29 mouse cellular contexts compared by ENCODE assay signal in the genomic region with DNA sequence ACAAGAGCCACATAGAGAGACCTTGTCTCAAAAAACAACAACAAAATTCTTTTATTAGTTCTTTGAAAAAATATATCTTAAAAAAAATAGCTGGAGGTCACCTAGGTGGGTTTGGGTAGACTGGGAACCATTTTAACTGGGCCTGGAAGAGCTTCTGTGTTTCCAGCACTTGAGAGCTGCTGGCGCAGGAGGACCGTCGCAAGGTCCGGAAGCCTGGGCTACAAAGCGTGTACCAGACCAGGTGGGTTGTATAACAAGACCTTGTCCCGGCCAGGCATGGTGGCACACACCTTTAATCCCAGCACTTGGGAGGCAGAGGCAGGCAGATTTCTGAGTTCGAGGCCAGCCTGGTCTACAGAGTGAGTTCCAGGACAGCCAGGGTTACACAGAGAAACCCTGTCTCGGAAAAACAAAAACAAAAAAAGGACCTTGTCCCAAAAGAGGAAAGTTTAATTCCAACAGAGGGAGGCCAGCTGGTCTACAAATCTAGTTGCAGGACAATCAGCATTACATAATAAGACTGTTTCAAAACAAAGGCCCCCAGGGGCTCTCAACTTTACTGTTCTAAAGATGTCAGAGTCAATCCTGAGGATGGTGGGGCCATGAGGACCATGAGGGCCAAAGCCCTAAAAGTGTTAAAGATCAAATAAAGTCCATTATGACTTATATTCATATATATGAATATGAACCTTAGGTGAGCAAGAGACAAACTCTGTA. TPM values are rescaled to one million over a fixed set of nuclear protein-coding genes. Genes with fewer than 3 reads are reported as not detected.
DNase-seq lines count a peak whose midpoint lies in the region; ATAC-seq and TF ChIP-seq lines count a peak whose summit lies in the region.
"Had no signal": no experiment of that assay in that cellular context is flagged by ENCODE, and none has a peak within 500 bp of the region (broad histone marks: within the 10 kb centered on the region; RNA-seq: fewer than 3 reads in every experiment).

No protein-coding gene starts in this region.

- intact Hi-C loops in gastrocnemius, adult 2 months (cut with DNase I): no loop called here
- intact Hi-C loops in heart, adult 2 months (cut with DNase I): no loop called here
- intact Hi-C loops in heart, postnatal 25 days (cut with DNase I): no loop called here

- H3K4me3 ChIP-seq in gastrocnemius, adult 2 months: peak overlapping the region; percentile 99; the same call in 1 of the 2 replicates
- no peak overlapping the region for H3K4me3 ChIP-seq in heart, adult 2 months
- no peak overlapping the region for H3K4me3 ChIP-seq in lung, postnatal 0 days (ENCODE audit: low read depth, low read length)
- H3K4me3 ChIP-seq: forebrain, embryonic 10.5 days; forebrain, embryonic 13.5 days; heart, embryonic 13.5 days had no signal

- peak overlapping the region; percentile 97 for H3K27ac ChIP-seq in gastrocnemius, adult 2 months
- peak overlapping the region; percentile 27 for H3K27ac ChIP-seq in heart, adult 2 months
- no peak overlapping the region for H3K27ac ChIP-seq in lung, postnatal 0 days (ENCODE audit: low read length)
- H3K27ac ChIP-seq: forebrain, embryonic 10.5 days; forebrain, embryonic 13.5 days; heart, embryonic 13.5 days; hindbrain, embryonic 14.5 days; hindbrain, postnatal 0 days had no signal

- peaks cover 18% of the 10 kb centered on the region for H3K4me1 ChIP-seq in heart, adult 2 months (ENCODE audit: control insufficient read depth, insufficient read depth, low read length)
- H3K4me1 ChIP-seq in lung, postnatal 0 days (ENCODE audit: insufficient read depth, low read depth, low read length): peaks cover 20% of the 10 kb centered on the region

- TF ChIP-seq POLR2A in heart, adult 2 months (IDR thresholded peaks at IDR 0.05; ENCODE audit: insufficient read depth, low read depth, low read length): no peak

- no peaks in the 10 kb centered on the region for H3K27me3 ChIP-seq in heart, adult 2 months (ENCODE audit: control insufficient read depth, insufficient read depth, low read length)
- no peaks in the 10 kb centered on the region for H3K27me3 ChIP-seq in lung, postnatal 0 days (replicated peaks; ENCODE audit: insufficient read depth, low read length)
- H3K27me3 ChIP-seq: CH12.LX; forebrain, embryonic 13.5 days; heart, embryonic 13.5 days; Patski had no signal

- H3K9me3 ChIP-seq in lung, postnatal 0 days (ENCODE audit: low read length): no peaks in the 10 kb centered on the region
- H3K9me3 ChIP-seq: forebrain, embryonic 10.5 days; forebrain, embryonic 13.5 days; G1E; heart, embryonic 13.5 days had no signal

- ATAC-seq in lung, postnatal 0 days: no peak
- ATAC-seq: forebrain, embryonic 13.5 days; forebrain, embryonic 16.5 days; hindbrain, postnatal 0 days; inflammation-experienced regulatory T-cells, adult 6 months; intestine, embryonic 16.5 days; Patski had no signal

- no peaks in the 10 kb centered on the region for H3K79me2 ChIP-seq in heart, adult 2 months (replicated peaks; ENCODE audit: control insufficient read depth, insufficient read depth, low read length)

- WGBS in heart, adult 2 months: 91% methylated on average over 8 of the region's 8 CpGs
- WGBS in lung, postnatal 0 days: 93% methylated on average over 7 of the region's 8 CpGs

- no peak for DNase-seq in gastrocnemius, adult 2 months
- DNase-seq in gastrocnemius, adult 8-10 months (ENCODE audit: low spot score in 2 of 2): no peak
- DNase-seq in heart, adult 2 months: peak in 1 of 2 experiments; percentile 20
- no peak for DNase-seq in heart, postnatal 25 days (ENCODE audit: low spot score)
- peak; percentile 58 for DNase-seq in lung, postnatal 0 days (ENCODE audit: low spot score)
- DNase-seq in lung, postnatal 25 days (ENCODE audit: low spot score): no peak
- DNase-seq: adrenal gland, postnatal 10 days; adrenal gland, postnatal 36 days; B cell, adult 2 months; cerebellum, adult 18-20 months; cerebellum, adult 9-10 months; cerebellum, postnatal 14 days; gastrocnemius, postnatal 10 days; heart, postnatal 36 days had no signal

- H3K9ac ChIP-seq in heart, adult 2 months (ENCODE audit: low read depth, low read length): no peak overlapping the region
- H3K9ac ChIP-seq in lung, postnatal 0 days (replicated peaks; ENCODE audit: low read depth): no peak overlapping the region
- H3K9ac ChIP-seq: forebrain, embryonic 13.5 days; heart, embryonic 13.5 days; hindbrain, embryonic 14.5 days had no signal

- no peak for TF ChIP-seq EP300 in heart, adult 2 months (IDR thresholded peaks at IDR 0.05; ENCODE audit: insufficient read depth, low read depth, low read length)
- no peak for TF ChIP-seq EP300 in lung, postnatal 0 days (IDR thresholded peaks at IDR 0.05)

- H3K36me3 ChIP-seq in heart, adult 2 months (ENCODE audit: control insufficient read depth, insufficient read depth, low read length): peaks cover 11% of the 10 kb centered on the region; the same call in 1 of the 2 replicates
- 0 out of 2 replicates have a peak, but pooled peaks cover 17% of the 10 kb centered on the region for H3K36me3 ChIP-seq in lung, postnatal 0 days (ENCODE audit: insufficient read depth, low read length)

- no peak for TF ChIP-seq CTCF in gastrocnemius, adult 2 months (IDR thresholded peaks at IDR 0.05)
- no peak for TF ChIP-seq CTCF in heart, adult 2 months (IDR thresholded peaks at IDR 0.05)
- TF ChIP-seq CTCF in lung, postnatal 0 days (IDR thresholded peaks at IDR 0.05): no peak

- H3K4me2 ChIP-seq in lung, postnatal 0 days (replicated peaks; ENCODE audit: low read depth, low read length): no peak overlapping the region
- H3K4me2 ChIP-seq: forebrain, embryonic 13.5 days; heart, embryonic 13.5 days; hindbrain, embryonic 14.5 days had no signal

RNA-seq across cellular contexts. Expression of a gene that starts 5.9 kb away (rescaled TPM):
- 100 to 1,000 TPM; 503 to 688 TPM for total RNA-seq in gastrocnemius, adult 2 months (2021)
- total RNA-seq in gastrocnemius, adult 8-10 months (2022): 100 to 1,000 TPM; 727 to 752 (median 743) TPM
- 100 to 1,000 TPM; 278 to 344 TPM for total RNA-seq in heart, adult 2 months (2021)
- 175 and 189 TPM in 2 replicates for polyA plus RNA-seq in heart, adult 2 months (2012; rRNA removed)
- total RNA-seq in heart, postnatal 25 days (2021): 100 to 1,000 TPM; 289 to 292 TPM
- polyA plus RNA-seq in lung, postnatal 0 days (2015; fragmentation: Nextera tagmentation; extraction: Ambion mirVana): 352 and 379 TPM in 2 replicates

RNA-seq across cellular contexts. Expression of a gene that starts 6.0 kb away (rescaled TPM):
- total RNA-seq in gastrocnemius, adult 2 months (2021): 10 to 100 TPM; 34.0 to 38.0 TPM
- 10 to 100 TPM; 33.7 to 38.3 (median 35.8) TPM for total RNA-seq in gastrocnemius, adult 8-10 months (2022)
- 10 to 100 TPM; 32.9 TPM for total RNA-seq in heart, adult 2 months (2021)
- 55.4 and 59.5 TPM in 2 replicates for polyA plus RNA-seq in heart, adult 2 months (2012; rRNA removed)
- 10 to 100 TPM; 34.9 to 36.2 TPM for total RNA-seq in heart, postnatal 25 days (2021)
- polyA plus RNA-seq in lung, postnatal 0 days (2015; fragmentation: Nextera tagmentation; extraction: Ambion mirVana): 61.7 and 63.6 TPM in 2 replicates

RNA-seq across cellular contexts. Expression of a gene that starts 16.6 kb away (rescaled TPM):
- total RNA-seq in gastrocnemius, adult 2 months (2021): 1 to 10 TPM; 1.3 to 2.7 TPM
- 1 to 10 TPM in 3 of 4 experiments, under 1 TPM in 1; 0.96 to 2.4 (median 2.0) TPM for total RNA-seq in gastrocnemius, adult 8-10 months (2022)
- total RNA-seq in heart, adult 2 months (2021): under 1 TPM; 0.39 to 0.52 TPM
- 0.08 TPM in 1 of 2 replicates, not detected in the other for polyA plus RNA-seq in heart, adult 2 months (2012; rRNA removed)
- under 1 TPM; 0.28 to 0.88 TPM for total RNA-seq in heart, postnatal 25 days (2021)
- 1.1 TPM in 2 replicates for polyA plus RNA-seq in lung, postnatal 0 days (2015; fragmentation: Nextera tagmentation; extraction: Ambion mirVana)
- total RNA-seq: adrenal gland, postnatal 10 days; adrenal gland, postnatal 36 days; gastrocnemius, postnatal 4 days; hindbrain, postnatal 0 days had no signal
- polyA plus RNA-seq: forebrain, embryonic 10.5 days; forebrain, embryonic 16.5 days; hindbrain, embryonic 14.5 days; hindbrain, postnatal 0 days; inflammation-experienced regulatory T-cells, adult 6 months had no signal

RNA-seq across cellular contexts. Expression of a gene that starts 28.4 kb away (rescaled TPM):
- not detected for total RNA-seq in gastrocnemius, adult 2 months (2021)
- total RNA-seq in gastrocnemius, adult 8-10 months (2022): not detected
- total RNA-seq in heart, adult 2 months (2021): not detected
- 0.12 TPM in 1 of 2 replicates, not detected in the other for polyA plus RNA-seq in heart, adult 2 months (2012; rRNA removed)
- total RNA-seq in heart, postnatal 25 days (2021): not detected
- 0.31 TPM in 1 of 2 replicates, not detected in the other for polyA plus RNA-seq in lung, postnatal 0 days (2015; fragmentation: Nextera tagmentation; extraction: Ambion mirVana)
- total RNA-seq: CH12.LX; gastrocnemius, postnatal 10 days; gastrocnemius, postnatal 4 days; heart, postnatal 36 days; hindbrain, postnatal 0 days had no signal
- polyA plus RNA-seq: embryonic facial prominence, embryonic 11.5 days; embryonic facial prominence, embryonic 14.5 days; forebrain, embryonic 10.5 days; forebrain, embryonic 13.5 days; forebrain, embryonic 16.5 days; heart, embryonic 13.5 days; hindbrain, embryonic 11.5 days; hindbrain, embryonic 14.5 days; hindbrain, postnatal 0 days; inflammation-experienced regulatory T-cells, adult 6 months; intestine, embryonic 16.5 days had no signal

RNA-seq across cellular contexts. Expression of a gene that starts 30.4 kb away (rescaled TPM):
- 10 to 100 TPM; 40.1 to 50.3 TPM for total RNA-seq in gastrocnemius, adult 2 months (2021)
- 10 to 100 TPM; 40.2 to 52.1 (median 45.3) TPM for total RNA-seq in gastrocnemius, adult 8-10 months (2022)
- 10 to 100 TPM; 47.3 to 51.8 TPM for total RNA-seq in heart, adult 2 months (2021)
- polyA plus RNA-seq in heart, adult 2 months (2012; rRNA removed): 10.6 and 22.1 TPM in 2 replicates
- total RNA-seq in heart, postnatal 25 days (2021): 10 to 100 TPM; 45.3 to 58.7 TPM
- polyA plus RNA-seq in lung, postnatal 0 days (2015; fragmentation: Nextera tagmentation; extraction: Ambion mirVana): 35.2 and 43.5 TPM in 2 replicates
